Mouse (Mus musculus) CH12.LX (cell line): ENCODE measurements around the gene Lzts3. TPM values are rescaled to one million over a fixed set of nuclear protein-coding genes. Genes with fewer than 3 reads are reported as not detected.

Experiments used
- DNase-seq: peaks from one replicate; pipeline ENCODE4 v3.0.0-alpha.2; 2013; ENCODE audit errors: extremely low read depth
- H3K27ac ChIP-seq: 2 replicates; pipeline ENCODE4 v1.5.1; 2012; ENCODE audit warnings: low read depth, mild to moderate bottlenecking, control low read depth, moderate library complexity; ENCODE audit not compliant: insufficient read depth
- H3K27me3 ChIP-seq: replicated peaks from 2 replicates; pipeline ENCODE3; 2012; ENCODE audit warnings: inconsistent platforms
- H3K36me3 ChIP-seq, 2 experiments: replicated peaks in 1 of 2; 2 replicates each; pipeline versions ENCODE3 to v1.6.1; 2012; ENCODE audit warnings: inconsistent platforms in 1 of 2, low read length in 1 of 2, mild to moderate bottlenecking in 1 of 2, mixed read lengths in 1 of 2, moderate library complexity in 1 of 2; ENCODE audit not compliant: control insufficient read depth in 1 of 2, insufficient read depth in 1 of 2
- H3K4me1 ChIP-seq, 2 experiments: 2 replicates each; pipeline ENCODE4 v1.6.1; 2012; ENCODE audit warnings: inconsistent platforms in 1 of 2, moderate library complexity in 1 of 2; ENCODE audit not compliant: insufficient read depth in 2 of 2, control insufficient read depth in 1 of 2
- H3K4me2 ChIP-seq: 2 replicates; pipeline ENCODE4 v1.6.1; 2012; ENCODE audit warnings: low read depth, mild to moderate bottlenecking, control low read depth; ENCODE audit not compliant: poor library complexity, insufficient read depth, severe bottlenecking
- H3K4me3 ChIP-seq, 3 experiments: fragments of 150-350 bp in 1 of 3; sonication (generic) in 1 of 3; replicated peaks in 1 of 3; 2 replicates each; pipeline versions ENCODE3 to v1.5.1; 2011 to 2012; ENCODE audit warnings: low read depth in 2 of 3, low read length in 2 of 3, mild to moderate bottlenecking in 2 of 3, moderate library complexity in 2 of 3, control low read depth in 1 of 3, improper control_type of control experiment in 1 of 3, inconsistent platforms in 1 of 3, mixed read lengths in 1 of 3; ENCODE audit not compliant: poor library complexity in 1 of 3
- H3K79me2 ChIP-seq: replicated peaks from 2 replicates; pipeline ENCODE4 v1.6.1; 2012; ENCODE audit warnings: mild to moderate bottlenecking, moderate library complexity; ENCODE audit not compliant: control insufficient read depth, poor library complexity, insufficient read depth, severe bottlenecking; ENCODE audit errors: extremely low read depth
- H3K9ac ChIP-seq: 2 replicates; pipeline ENCODE4 v1.6.1; 2012; ENCODE audit warnings: low read depth, mild to moderate bottlenecking, control low read depth, moderate library complexity; ENCODE audit not compliant: insufficient read depth
- H3K9me3 ChIP-seq: replicated peaks from 2 replicates; pipeline ENCODE3; 2012; ENCODE audit warnings: low read length, inconsistent platforms, mixed read lengths
- ELF1 ChIP-seq: IDR thresholded peaks from 2 replicates; pipeline ENCODE4 v1.6.1; 2014; ENCODE audit warnings: low read depth, mild to moderate bottlenecking, inconsistent platforms, low read length, improper control_type of control experiment
- EP300 ChIP-seq: IDR thresholded peaks from 2 replicates; pipeline ENCODE4 v1.6.1; 2011; ENCODE audit warnings: low read length, improper control_type of control experiment
- HCFC1 ChIP-seq: IDR thresholded peaks from 2 replicates; pipeline ENCODE4 v1.6.1; 2012; ENCODE audit warnings: low read depth, mild to moderate bottlenecking, inconsistent platforms, low read length, improper control_type of control experiment
- IRF4 ChIP-seq: IDR thresholded peaks from 2 replicates; pipeline ENCODE4 v1.6.1; 2014; ENCODE audit warnings: low read depth, mild to moderate bottlenecking, inconsistent platforms, low read length, improper control_type of control experiment
- JUN ChIP-seq: IDR thresholded peaks from 2 replicates; pipeline ENCODE4 v1.6.1; 2011; ENCODE audit warnings: low read depth, mild to moderate bottlenecking, low read length, improper control_type of control experiment, moderate library complexity; ENCODE audit not compliant: insufficient read depth
- JUND ChIP-seq: conservative IDR thresholded peaks from 2 replicates; pipeline ENCODE4 v1.6.1; 2011; ENCODE audit warnings: low read depth, low read length, improper control_type of control experiment
- KAT2A ChIP-seq: IDR thresholded peaks from 2 replicates; pipeline ENCODE4 v1.6.1; 2012; ENCODE audit warnings: low read length, improper control_type of control experiment, inconsistent platforms; ENCODE audit not compliant: insufficient replicate concordance
- MAX ChIP-seq: IDR thresholded peaks from 2 replicates; pipeline ENCODE4 v1.6.1; 2011; ENCODE audit warnings: low read length, improper control_type of control experiment
- MEF2A ChIP-seq: IDR thresholded peaks from 2 replicates; pipeline ENCODE4 v1.6.1; 2014; ENCODE audit warnings: low read depth, mild to moderate bottlenecking, inconsistent platforms, low read length, improper control_type of control experiment, borderline replicate concordance
- NELFE ChIP-seq: IDR thresholded peaks from 2 replicates; pipeline ENCODE4 v1.6.1; 2011; ENCODE audit warnings: low read depth, low read length, improper control_type of control experiment
- NRF1 ChIP-seq: IDR thresholded peaks from 2 replicates; pipeline ENCODE4 v1.6.1; 2014; ENCODE audit warnings: low read depth, mild to moderate bottlenecking, inconsistent platforms, low read length, improper control_type of control experiment, moderate library complexity
- RAD21 ChIP-seq: IDR thresholded peaks from 2 replicates; pipeline ENCODE4 v1.6.1; 2011; ENCODE audit warnings: low read depth, mild to moderate bottlenecking, low read length, improper control_type of control experiment, moderate library complexity
- RCOR1 ChIP-seq: conservative IDR thresholded peaks from 2 replicates; pipeline ENCODE4 v1.6.1; 2012; ENCODE audit warnings: low read depth, mild to moderate bottlenecking, inconsistent platforms, low read length, improper control_type of control experiment
- SIN3A ChIP-seq: IDR thresholded peaks from 2 replicates; pipeline ENCODE4 v1.6.1; 2012; ENCODE audit warnings: low read length, improper control_type of control experiment, inconsistent platforms
- TBP ChIP-seq: conservative IDR thresholded peaks from 2 replicates; pipeline ENCODE4 v1.6.1; 2011; ENCODE audit warnings: low read depth, low read length, improper control_type of control experiment
- USF1 ChIP-seq: IDR thresholded peaks from 2 replicates; pipeline ENCODE4 v1.6.1; 2014; ENCODE audit warnings: low read depth, mild to moderate bottlenecking, inconsistent platforms, low read length, improper control_type of control experiment
- USF2 ChIP-seq: conservative IDR thresholded peaks from 2 replicates; pipeline ENCODE4 v1.6.1; 2011; ENCODE audit warnings: low read depth, low read length, improper control_type of control experiment
- ZC3H11A ChIP-seq: IDR thresholded peaks from 2 replicates; pipeline ENCODE4 v1.6.1; 2012; ENCODE audit warnings: low read depth, mild to moderate bottlenecking, inconsistent platforms, low read length, improper control_type of control experiment
- ZKSCAN1 ChIP-seq: IDR thresholded peaks from 2 replicates; pipeline ENCODE4 v1.6.1; 2012; ENCODE audit warnings: low read depth, inconsistent platforms, low read length, improper control_type of control experiment, borderline replicate concordance
- ZMIZ1 ChIP-seq: IDR thresholded peaks from 2 replicates; pipeline ENCODE4 v1.6.1; 2012; ENCODE audit warnings: low read depth, mild to moderate bottlenecking, inconsistent platforms, low read length, improper control_type of control experiment
- ZNF384 ChIP-seq: IDR thresholded peaks from 2 replicates; pipeline ENCODE4 v1.6.1; 2012; ENCODE audit warnings: low read depth, low read length, improper control_type of control experiment, inconsistent platforms
- dilution Hi-C: fragments of 300-500 bp; cut with MboI; formaldehyde crosslinking; loops from 2 replicates; pipeline ENCODE4 v1.14.3; 2020; ENCODE audit warnings: low sequenced_read_pairs; ENCODE audit not compliant: extremely low pct_unique_long_range_greater_than_20kb, extremely low pct_ligation_motif_present
- in situ Hi-C: fragments of 300-500 bp; cut with MboI; formaldehyde crosslinking; loops from 3 replicates; pipeline ENCODE4 v1.14.3; 2019; ENCODE audit warnings: low sequenced_read_pairs, low pct_ligation_motif_present, low pct_unique_long_range_greater_than_20kb, mixed read lengths
- polyA plus RNA-seq: library from polyadenylated mRNA; unstranded; fragments of >175 nt; gene quantifications from 2 replicates; pipeline ENCODE4 v1.2.1, GENCODE M21; 2012; ENCODE audit warnings: low read depth; ENCODE audit not compliant: insufficient read length
- total RNA-seq, 2 experiments: library from RNA; depleted of rRNA; stranded (reverse); fragments of 300-350 nt in 1 of 2; fragments of >200 nt in 1 of 2; gene quantifications; 2 replicates each; pipeline ENCODE4 v1.2.3; 2012 to 2014

Gene Lzts3
- total and polyA plus RNA-seq, 3 experiments = 1.5 to 4.2 (median 3.9) TPM

- TF ChIP-seq EP300 = no peak
- no peak for TF ChIP-seq NELFE
- TF ChIP-seq KAT2A = no peak
- TF ChIP-seq JUN = no peak
- Histone ChIP-seq H3K27ac (no peak overlapping the region), H3K36me3 (peaks cover 3 to 33% of the 10 kb centered on the region in 2 experiments), H3K79me2 (peaks cover under 1% of the 10 kb centered on the region; the same call in 1 of the 2 replicates), H3K9ac (no peak overlapping the region), H3K9me3 (no peaks in the 10 kb centered on the region), H3K27me3 (no peaks in the 10 kb centered on the region), H3K4me2 (no peak overlapping the region), H3K4me3 (no peak overlapping the region), H3K4me1 (peaks cover 16 to 30% of the 10 kb centered on the region in 2 experiments)
- dilution Hi-C loops = no loop called here
- in situ Hi-C loops = no loop called here
- no peak for DNase-seq
Measured at GRCm38 (mm10) chr2:130634739-130635411, 7.7 kb downstream of the Lzts3 start.

GRCm38 (mm10) chr2:130634006-130634738 is 8.4 kb downstream of the Lzts3 start:
- TF ChIP-seq TBP (no peak), EP300 (no peak), RCOR1 (no peak), NELFE (no peak), NRF1 (no peak), HCFC1 (no peak), USF2 (no peak), JUND (no peak), ELF1 (no peak), SIN3A (no peak), ZKSCAN1 (no peak), IRF4 (no peak), MEF2A (no peak), ZNF384 (no peak), ZMIZ1 (no peak), MAX (no peak), USF1 (no peak), RAD21 (no peak), ZC3H11A (no peak)
- TF ChIP-seq, all 38 proteins: peak for 0
- Histone ChIP-seq H3K36me3 (peaks cover 3 to 33% of the 10 kb centered on the region in 2 experiments), H3K4me2 (no peak overlapping the region), H3K9me3 (no peaks in the 10 kb centered on the region), H3K27me3 (no peaks in the 10 kb centered on the region), H3K79me2 (peaks cover 8% of the 10 kb centered on the region), H3K27ac (no peak overlapping the region), H3K4me3 (no peak overlapping the region), H3K4me1 (peaks cover 16 to 30% of the 10 kb centered on the region in 2 experiments), H3K9ac (no peak overlapping the region)
- dilution Hi-C loops = no loop called here
- no peak for DNase-seq
- in situ Hi-C loops = no loop called here
